Mouse (Mus musculus) embryonic fibroblast, embryonic 13.5 days (primary cell): ENCODE results near the gene Sox2. TPM values are rescaled to one million over a fixed set of nuclear protein-coding genes. Genes with fewer than 3 reads are reported as not detected.

Source experiments
- H3K27ac ChIP-seq: 2 replicates; pipeline ENCODE4 v1.5.1; 2012; ENCODE audit warnings: low read length, control low read depth, inconsistent platforms; ENCODE audit not compliant: insufficient read depth
- H3K4me1 ChIP-seq: 2 replicates; pipeline ENCODE4 v1.6.1; 2011; ENCODE audit warnings: low read length; ENCODE audit not compliant: control insufficient read depth, insufficient read depth
- H3K4me3 ChIP-seq: 2 replicates; pipeline ENCODE4 v1.5.1; 2011; ENCODE audit warnings: mild to moderate bottlenecking, control low read depth, low read length; ENCODE audit not compliant: insufficient read depth
- CTCF ChIP-seq: IDR thresholded peaks from 2 replicates; pipeline ENCODE4 v1.5.1; 2011; ENCODE audit warnings: mild to moderate bottlenecking, control low read depth, low read length, moderate library complexity, borderline replicate concordance; ENCODE audit not compliant: insufficient read depth
- POLR2A ChIP-seq: IDR thresholded peaks from 2 replicates; pipeline ENCODE4 v1.6.1; 2011; ENCODE audit warnings: low read depth, mild to moderate bottlenecking, control low read depth, low read length, moderate library complexity
- polyA plus RNA-seq: library from polyadenylated mRNA; stranded (reverse); fragments of >200 nt; gene quantifications from 2 replicates; pipeline ENCODE4 v1.2.4, GENCODE M21; 2011; ENCODE audit warnings: low read depth; ENCODE audit not compliant: missing spikeins, insufficient read length

Sox2 gene
- 0.63 and 0.84 TPM in 2 replicates for polyA plus RNA-seq

DNA sequence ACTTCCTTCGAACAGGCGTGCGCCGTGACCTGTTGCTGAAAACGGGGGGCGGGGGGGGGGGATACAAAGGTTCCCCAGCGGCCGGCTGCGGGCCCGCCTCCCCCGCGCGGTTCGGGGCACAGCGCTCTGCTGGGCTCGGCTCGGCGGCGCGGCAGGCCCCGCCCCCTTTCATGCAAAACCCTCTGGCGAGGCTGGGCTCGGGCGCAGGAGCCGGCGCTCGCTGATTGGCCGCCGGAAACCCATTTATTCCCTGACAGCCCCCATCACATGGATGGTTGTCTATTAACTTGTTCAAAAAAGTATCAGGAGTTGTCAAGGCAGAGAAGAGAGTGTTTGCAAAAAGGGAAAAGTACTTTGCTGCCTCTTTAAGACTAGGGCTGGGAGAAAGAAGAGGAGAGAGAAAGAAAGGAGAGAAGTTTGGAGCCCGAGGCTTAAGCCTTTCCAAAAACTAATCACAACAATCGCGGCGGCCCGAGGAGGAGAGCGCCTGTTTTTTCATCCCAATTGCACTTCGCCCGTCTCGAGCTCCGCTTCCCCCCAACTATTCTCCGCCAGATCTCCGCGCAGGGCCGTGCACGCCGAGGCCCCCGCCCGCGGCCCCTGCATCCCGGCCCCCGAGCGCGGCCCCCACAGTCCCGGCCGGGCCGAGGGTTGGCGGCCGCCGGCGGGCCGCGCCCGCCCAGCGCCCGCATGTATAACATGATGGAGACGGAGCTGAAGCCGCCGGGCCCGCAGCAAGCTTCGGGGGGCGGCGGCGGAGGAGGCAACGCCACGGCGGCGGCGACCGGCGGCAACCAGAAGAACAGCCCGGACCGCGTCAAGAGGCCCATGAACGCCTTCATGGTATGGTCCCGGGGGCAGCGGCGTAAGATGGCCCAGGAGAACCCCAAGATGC, at the start of gene Sox2:
TSS of gene Sox2 (plus strand) at position 680 of the 895 bp plus-strand sequence.
- H3K4me1 ChIP-seq: no peaks in the 10 kb centered on the region
- no peak within 1 kb of the TSS for H3K27ac ChIP-seq
- H3K4me3 ChIP-seq: peak within 1 kb of the TSS; percentile 28
- no peak for TF ChIP-seq POLR2A
- TF ChIP-seq CTCF: no peak

DNA sequence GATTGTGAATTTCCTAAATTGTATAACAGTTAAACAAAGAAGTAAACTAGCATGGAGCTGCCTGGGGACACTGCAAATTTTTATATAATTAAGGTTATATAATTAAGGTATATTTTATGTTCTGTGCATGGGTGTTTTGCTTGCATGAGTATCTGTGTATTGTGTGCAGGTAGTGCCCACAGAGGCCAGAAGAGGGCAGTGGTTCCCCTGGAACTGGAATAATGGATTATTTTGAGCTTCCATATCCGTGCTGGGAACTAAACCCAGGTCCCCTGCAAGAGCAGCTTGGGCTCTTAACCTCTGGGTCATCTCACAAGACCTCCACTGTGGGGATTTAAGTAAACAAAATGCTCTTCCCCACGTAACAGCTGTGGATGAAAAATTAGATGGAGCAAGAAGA, 49.1 kb upstream of the Sox2 start:
- Histone ChIP-seq H3K4me3 (no peak overlapping the region), H3K4me1 (no peaks in the 10 kb centered on the region), H3K27ac (no peak overlapping the region)
- TF ChIP-seq POLR2A (no peak), CTCF (no peak)

GRCm38 (mm10) chr3:34614107-34614506, 36.1 kb upstream of the Sox2 start:
- H3K27ac ChIP-seq: no peak overlapping the region
- TF ChIP-seq POLR2A: no peak
- TF ChIP-seq CTCF: no peak

DNA sequence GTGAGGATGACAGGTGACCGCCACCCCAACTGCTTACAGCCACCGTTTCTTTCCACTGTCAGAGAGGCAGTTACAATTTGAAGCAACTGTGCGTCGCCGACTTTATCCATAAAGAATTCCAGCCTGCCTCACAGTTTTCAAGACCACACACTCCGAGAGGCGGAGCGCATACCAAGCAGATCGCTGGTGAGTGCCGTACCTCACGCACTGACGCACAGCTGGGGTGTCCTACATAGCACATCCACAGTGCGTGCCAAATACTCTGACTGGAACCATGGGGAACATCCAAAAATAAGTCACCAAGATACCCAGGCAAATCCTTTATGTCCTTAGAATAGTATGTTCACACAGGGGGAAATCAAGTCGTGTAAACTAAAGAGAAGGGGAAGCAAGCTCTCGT, 34.7 kb upstream of the Sox2 start:
- Histone ChIP-seq H3K27ac (no peak overlapping the region), H3K4me3 (no peak overlapping the region), H3K4me1 (no peaks in the 10 kb centered on the region)
- TF ChIP-seq POLR2A: no peak
- no peak for TF ChIP-seq CTCF

More at GRCm38 (mm10) chr3:34614107-34614506, 36.1 kb upstream of the Sox2 start:
- Histone ChIP-seq H3K4me1 (no peaks in the 10 kb centered on the region), H3K4me3 (no peak overlapping the region)

DNA sequence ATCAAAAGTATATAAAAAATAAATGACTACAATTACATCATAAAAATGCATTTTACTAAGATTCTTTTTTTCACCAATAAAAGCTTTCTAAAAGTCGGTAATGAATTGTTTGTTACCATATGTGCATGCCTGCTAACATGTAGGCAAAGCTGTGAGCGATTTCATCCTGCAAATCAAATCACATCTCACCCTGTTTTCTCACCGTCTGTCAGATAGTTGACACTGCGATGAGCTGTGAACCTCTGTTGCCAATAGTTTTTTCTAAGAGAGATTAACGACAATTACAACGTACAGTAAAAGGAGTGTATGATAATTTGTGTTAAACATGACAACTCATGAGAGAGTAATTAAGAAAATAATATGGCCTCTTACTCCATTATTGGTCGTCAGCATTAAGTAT, 31.3 kb upstream of the Sox2 start:
- no peak overlapping the region for H3K27ac ChIP-seq
- H3K4me3 ChIP-seq: no peak overlapping the region
- H3K4me1 ChIP-seq: no peaks in the 10 kb centered on the region
- TF ChIP-seq CTCF: no peak
- no peak for TF ChIP-seq POLR2A

DNA sequence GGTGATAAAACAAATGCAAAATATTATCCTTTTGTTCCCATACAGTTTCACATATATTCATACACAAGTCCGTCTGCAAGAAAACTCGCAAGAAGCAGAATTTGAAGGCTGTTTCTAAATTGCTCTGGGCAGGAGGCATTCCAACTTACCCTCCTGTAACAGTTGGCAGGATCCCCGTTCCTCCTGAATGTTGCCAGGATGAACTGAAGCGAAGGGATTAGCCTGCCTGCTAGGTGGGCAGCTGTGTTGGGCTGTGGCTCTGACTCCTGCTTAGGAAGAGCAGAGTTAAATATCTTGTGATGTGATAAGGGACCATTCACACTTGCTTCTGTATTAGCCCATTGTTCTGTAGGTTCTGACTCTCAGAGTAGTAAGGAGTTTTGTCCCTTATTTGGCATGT, 30.1 kb upstream of the Sox2 start:
- H3K4me3 ChIP-seq: no peak overlapping the region
- no peak overlapping the region for H3K27ac ChIP-seq
- no peaks in the 10 kb centered on the region for H3K4me1 ChIP-seq
- TF ChIP-seq POLR2A (no peak), CTCF (no peak)

DNA sequence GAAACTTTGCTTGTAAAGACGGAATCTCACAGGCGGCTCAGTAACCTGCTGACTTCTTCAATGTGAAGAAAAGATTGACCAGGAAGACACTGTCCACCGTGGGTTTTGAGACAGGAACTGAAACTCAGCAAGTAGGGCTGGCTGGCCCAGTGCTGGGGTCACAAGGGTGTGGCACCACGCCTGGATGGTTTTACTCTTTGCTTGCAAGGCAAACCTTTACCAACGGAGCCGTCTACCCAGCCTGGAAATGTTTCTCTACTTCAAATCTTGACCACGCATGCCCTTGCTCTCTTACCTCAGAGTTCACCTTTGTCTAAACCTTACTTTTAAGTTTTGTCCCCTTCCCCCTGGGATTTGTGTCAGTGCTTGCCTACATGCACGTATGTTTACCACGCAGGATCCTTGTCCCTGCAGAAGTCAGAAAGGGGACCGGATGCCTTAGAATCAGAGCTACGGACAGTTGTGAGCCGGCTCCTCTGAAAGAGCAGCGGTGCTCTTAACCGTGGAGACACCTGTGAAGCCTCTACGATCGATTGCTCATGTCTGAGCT, 25.4 kb upstream of the Sox2 start:
- Histone ChIP-seq H3K4me1 (no peaks in the 10 kb centered on the region), H3K27ac (no peak overlapping the region), H3K4me3 (no peak overlapping the region)
- no peak for TF ChIP-seq POLR2A
- TF ChIP-seq CTCF: no peak

DNA sequence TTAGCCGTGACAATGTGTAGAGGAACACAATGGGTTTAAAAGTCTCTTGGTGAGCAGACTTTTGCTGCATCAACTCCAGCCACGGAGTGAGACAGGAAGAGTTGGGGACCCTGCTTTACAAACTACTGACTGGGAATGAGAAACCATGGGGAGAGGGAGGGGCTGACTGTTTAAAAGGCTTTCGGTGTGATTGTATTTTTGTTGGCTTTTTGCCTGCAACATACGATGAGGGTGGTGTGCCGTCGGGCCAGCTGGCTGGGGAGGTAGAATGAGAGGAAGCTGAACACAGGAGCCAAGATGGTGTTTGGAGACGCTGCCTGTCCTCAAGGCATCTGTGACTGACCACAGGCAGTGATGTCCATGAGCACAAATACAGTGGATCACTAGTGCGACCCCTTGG, 23.7 kb upstream of the Sox2 start:
- H3K4me1 ChIP-seq: no peaks in the 10 kb centered on the region
- no peak overlapping the region for H3K4me3 ChIP-seq
- no peak overlapping the region for H3K27ac ChIP-seq
- TF ChIP-seq POLR2A: no peak
- no peak for TF ChIP-seq CTCF

GRCm38 (mm10) chr3:34630031-34630430, 20.2 kb upstream of the Sox2 start:
- H3K27ac ChIP-seq: no peak overlapping the region
- no peaks in the 10 kb centered on the region for H3K4me1 ChIP-seq
- H3K4me3 ChIP-seq: no peak overlapping the region
- TF ChIP-seq POLR2A (no peak), CTCF (no peak)

DNA sequence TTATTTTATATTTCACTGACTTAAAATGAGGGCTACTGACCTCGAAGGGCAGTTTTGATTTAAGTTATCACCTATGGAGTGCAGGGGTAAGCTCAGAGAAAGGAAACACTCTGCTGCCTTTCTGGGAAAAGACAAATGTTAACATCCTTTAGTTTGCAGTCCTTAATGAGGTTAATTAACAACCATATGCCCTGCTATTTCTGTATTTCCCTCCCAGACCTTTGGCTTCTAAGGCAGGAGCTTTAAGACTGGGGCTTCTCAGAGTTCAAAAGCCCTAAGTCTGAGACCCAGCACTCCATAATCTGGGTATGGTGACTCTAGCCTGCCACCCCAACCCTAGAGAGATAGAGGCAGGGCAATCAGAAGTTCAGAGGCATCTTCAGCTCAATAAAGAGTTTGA, 19.5 kb upstream of the Sox2 start:
- H3K4me1 ChIP-seq: no peaks in the 10 kb centered on the region
- H3K27ac ChIP-seq: no peak overlapping the region
- no peak overlapping the region for H3K4me3 ChIP-seq
- TF ChIP-seq POLR2A: no peak
- no peak for TF ChIP-seq CTCF
